Mouse (Mus musculus): Measurements from ENCODE around the gene Gipr. TPM values are rescaled to one million over a fixed set of nuclear protein-coding genes. Genes with fewer than 3 reads are reported as not detected.
A peak's percentile ranks its signal among the peaks of the same experiment; 100 is the strongest.

Gene Gipr
- 0.10 and 0.25 TPM in 2 replicates for polyA plus RNA-seq (2015; fragmentation: Nextera tagmentation; extraction: Ambion mirVana)

DNA sequence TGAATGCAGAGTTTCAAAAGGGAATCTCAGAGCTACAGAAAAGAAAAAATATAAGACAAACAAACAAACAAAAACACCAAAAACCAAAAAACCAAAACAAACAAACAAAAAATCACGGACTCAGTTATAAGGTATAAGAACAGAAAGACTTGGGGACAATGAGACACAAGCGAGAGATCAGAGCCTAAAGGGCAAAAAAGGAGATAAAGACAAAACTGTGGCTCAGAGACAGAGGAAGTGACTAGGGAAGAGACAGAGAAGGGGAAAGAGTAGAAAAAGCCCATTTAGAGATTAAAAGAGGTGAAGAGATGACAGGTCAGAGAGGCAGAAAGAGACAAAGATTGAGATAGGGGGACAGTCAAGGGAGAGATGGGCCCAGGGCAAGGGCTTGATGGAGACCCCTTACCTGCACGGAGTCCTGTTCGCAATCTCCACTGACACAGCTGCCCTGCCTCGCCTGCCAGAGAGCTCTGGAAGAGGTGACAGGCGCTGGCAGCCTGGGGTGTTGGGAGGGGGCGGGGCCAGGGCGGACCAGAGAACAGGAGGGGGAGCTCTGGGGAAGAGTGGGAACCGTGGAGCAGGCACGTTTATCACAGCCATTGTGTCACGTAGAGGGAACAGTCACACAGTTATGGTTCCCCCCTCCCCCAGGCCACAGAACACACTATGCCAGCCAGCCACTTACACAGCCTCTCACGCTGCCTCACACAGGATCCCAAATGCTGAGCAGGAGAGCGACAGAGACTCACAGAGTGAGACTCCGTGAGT, at the start of gene Gipr:
Gene Gipr, minus strand, starts transcription at position 472 of the 768 bp plus-strand sequence.
- no peak for DNase-seq (ENCODE audit: low spot score)

DNA sequence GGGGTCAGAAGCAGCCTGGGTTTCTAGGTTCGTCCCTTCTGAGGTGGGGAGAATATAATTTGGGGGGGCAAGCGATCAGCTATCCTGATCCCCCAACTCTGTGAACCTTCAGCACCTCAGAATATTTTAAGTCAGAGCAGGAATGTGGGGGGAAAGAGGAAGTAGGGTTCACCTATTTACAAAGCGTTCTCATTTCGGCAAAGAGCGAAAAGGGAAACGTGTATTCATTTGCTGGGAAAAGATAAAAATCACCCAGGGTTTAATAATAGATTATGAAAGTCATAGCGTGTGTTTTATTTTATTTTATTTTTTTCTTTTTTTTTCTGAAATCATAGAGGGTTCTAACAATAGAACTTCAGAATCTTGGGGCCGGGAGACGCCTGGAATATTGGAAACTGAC, 49.0 kb upstream of the Gipr start:
- no peak for DNase-seq (ENCODE audit: low spot score)

DNA sequence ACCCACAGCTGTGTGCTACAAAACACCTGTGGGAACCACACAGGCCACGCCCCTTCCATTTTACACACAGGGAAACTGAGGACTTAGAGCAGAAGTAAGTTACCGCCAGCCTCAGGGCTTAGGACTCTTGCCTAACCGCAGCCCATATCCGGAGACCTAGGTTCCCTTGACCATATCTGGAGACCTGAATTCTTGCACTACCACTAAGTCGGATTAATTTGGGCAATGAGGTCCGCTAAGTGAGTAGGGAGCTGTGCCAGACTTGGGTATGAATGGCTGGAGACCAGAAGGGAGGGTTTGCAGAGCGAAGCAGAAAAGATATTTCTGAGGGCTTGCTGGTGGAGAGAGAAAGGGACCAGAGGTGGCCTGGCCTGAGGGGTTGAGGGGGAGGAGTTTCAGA, 48.4 kb upstream of the Gipr start:
- no peak for DNase-seq (ENCODE audit: low spot score)

DNA sequence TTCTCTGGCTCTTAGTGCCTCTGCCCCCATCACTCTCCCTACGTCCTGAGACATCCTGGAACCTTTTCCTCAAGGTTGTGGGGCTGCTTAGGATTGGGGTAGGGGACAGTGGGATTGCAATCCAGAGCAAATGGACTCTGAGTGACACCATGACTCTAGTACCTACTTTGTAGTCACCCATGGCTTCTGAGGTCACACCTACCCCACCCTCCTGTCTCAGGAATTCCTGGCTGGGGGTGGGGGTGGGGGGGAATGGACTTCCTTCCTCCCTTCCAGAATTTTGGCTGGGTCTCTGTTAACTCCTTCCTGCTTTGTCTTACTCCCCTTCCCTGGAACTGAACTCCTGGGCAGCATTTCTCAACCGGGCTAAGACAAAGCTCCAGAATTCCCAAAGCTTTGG, 47.5 kb upstream of the Gipr start:
- no peak for DNase-seq (ENCODE audit: low spot score)

DNA sequence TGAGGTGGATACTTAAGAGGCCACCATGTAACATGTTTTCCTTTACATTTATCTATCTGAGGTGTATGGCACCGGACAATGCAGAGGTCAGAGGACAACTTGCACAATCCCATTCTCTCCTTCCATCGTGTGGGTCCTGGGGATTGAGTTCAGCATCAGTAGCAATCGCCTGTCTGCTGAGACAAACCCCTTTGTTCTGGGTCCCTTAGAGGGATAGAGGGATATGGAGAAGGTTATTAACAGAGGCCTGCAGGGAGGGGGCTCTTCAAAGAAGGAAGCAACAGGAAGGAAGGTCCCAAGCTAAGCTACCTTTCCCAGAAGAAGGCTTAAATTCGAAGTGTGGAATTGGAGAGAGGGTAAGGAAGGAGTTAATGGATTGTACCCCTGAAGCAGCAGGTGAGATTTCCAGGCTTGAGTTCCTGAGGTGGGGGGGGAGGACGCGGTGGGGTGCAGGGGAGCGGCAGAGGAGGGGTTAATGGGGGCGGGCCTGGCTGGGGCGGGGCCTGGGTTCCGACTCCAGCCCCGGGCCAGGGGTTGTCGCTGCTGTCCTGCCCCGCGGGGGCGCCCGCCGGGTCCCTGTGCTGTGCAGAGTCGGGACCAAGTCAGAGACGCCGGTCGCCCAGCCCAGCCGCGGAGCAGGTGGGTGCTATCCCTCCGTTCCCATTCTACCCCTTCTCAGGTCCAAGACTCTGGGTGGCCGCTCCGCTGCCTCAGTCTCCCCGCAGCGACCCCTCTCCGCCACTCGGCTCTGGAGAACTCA, 46.2 kb upstream of the Gipr start, which contains the start of gene Gpr4:
Gene Gpr4, plus strand, starts transcription at position 543 of the 760 bp plus-strand sequence.
- DNase-seq (ENCODE audit: low spot score), result peak; percentile 23

DNA sequence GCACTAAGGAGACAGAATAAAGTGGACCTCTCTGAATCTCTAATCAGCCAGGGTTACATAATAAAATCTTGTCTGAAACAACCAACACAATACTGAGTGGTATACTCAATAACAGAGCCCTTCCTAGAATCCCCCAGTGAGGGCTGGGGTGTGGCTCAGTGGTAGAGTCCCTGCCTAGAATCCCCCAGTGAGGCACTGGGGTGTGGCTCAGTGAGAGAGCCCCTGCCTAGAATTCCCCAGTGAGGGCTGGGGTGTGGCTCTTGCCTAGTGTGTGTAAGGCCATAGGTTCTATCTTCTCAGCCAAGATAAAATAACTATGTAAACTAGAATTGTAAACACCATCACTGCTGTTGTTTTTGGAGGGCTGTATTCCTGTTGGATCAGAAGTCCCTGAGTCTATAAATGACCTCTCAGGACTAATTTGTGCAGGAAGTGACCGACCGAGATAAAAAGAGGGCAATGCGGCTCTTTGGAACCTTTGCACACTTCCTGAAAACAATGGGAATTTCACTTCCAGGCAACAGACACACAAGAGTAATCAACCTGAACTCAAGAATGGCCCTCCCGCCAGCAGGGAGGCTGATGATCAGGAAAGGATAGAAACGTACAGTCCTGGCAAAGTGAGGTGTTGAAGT, 45.2 kb upstream of the Gipr start:
- no peak for DNase-seq (ENCODE audit: low spot score)

DNA sequence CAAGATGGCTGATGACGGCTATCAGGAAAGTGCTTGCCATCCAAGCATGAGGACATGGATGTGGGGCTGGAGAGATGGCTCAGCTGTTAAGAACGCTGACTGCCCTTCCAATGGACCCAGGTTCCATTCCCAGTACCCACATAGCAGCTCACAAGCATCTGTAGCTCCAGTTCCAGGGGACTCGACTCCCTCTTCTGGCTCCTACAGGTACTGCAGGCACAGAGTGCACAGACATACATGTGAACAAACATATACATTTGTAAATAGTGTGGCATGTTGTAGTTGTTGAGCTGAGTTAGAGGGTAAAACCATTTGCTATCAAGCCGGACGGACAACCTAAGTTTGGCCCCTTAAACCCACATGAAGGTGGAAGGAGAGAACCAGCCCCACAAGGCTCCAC, 44.1 kb upstream of the Gipr start:
- DNase-seq (ENCODE audit: low spot score), result no peak

DNA sequence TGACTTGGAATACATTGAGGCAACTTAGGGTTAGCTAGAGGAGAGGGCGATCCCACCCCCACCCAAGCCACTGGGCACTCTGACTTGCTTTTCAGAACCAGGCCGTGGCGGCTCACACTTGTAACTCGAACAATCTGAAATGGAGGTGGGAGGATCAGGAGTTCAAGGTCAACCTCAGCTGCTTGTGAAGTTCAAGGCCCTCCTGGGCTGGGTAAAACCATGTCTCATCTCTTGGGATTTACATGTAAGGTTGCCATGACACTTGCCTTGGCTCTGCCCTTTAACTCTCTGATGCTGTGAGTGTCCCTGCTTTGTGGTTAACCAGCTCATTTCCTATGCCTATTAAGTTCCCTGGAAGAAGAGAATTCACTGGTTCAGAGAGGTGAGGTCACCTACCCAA, 43.6 kb upstream of the Gipr start:
- DNase-seq (ENCODE audit: low spot score), result no peak

DNA sequence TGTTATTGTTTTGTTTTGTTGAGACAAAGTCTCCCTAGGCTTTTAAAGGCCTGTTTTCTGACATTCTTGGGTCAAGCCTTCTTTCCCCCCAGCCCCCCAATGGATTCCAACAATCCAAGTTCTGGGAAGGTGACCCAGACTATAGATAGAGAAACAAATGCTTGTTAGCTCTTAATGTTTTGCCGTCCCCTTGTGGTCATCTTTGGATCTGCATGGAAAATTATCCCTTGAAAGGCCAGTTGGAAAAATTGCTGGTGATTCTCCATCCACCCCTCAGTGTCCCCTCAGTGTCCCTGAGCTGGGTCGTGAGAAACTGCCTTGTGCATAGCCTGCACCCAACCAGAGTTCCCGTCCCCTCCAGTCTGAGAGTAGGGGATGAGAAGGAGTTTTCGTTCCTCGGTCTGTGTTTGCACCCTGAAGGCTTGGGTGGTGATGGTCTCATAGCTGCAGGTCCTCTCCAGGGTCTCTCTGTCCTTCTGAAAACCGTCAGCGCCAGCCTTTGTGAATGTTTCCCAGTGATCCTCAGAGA, 43.1 kb upstream of the Gipr start:
- no peak for DNase-seq (ENCODE audit: low spot score)

DNA sequence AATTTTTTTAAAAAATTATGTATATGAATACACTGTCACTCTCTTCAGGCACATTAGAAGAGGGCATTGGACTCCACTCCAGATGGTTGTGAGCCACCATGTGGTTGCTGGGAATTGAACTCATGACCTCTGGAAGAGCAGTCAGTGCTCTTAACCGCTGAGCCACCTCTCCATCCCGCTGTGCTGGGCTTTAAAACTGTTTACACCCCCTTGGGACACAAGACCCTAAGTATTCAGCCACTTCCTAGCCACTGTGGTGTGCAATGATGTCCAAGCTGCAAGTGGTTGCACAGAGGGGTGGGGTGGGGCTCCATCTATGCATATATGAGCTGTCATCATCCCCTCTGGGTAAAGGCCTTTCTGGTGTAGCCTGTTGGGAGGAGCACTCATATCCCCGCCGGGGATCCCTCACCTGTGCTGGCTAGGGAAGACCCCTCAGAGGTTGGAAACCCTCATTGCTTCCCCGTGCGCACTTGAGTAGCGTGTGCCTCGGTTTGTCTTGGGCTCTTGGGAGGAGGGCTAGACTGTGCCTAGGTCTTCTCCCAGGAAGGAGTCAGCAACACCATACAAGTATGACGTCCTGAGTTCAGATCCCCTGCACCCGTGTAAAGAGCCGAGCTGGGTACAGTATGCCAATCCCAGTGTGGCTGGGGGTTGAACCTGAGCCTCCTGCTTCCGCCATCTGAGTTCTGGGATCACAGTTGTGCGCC, 42.4 kb upstream of the Gipr start:
- no peak for DNase-seq (ENCODE audit: low spot score)

DNA sequence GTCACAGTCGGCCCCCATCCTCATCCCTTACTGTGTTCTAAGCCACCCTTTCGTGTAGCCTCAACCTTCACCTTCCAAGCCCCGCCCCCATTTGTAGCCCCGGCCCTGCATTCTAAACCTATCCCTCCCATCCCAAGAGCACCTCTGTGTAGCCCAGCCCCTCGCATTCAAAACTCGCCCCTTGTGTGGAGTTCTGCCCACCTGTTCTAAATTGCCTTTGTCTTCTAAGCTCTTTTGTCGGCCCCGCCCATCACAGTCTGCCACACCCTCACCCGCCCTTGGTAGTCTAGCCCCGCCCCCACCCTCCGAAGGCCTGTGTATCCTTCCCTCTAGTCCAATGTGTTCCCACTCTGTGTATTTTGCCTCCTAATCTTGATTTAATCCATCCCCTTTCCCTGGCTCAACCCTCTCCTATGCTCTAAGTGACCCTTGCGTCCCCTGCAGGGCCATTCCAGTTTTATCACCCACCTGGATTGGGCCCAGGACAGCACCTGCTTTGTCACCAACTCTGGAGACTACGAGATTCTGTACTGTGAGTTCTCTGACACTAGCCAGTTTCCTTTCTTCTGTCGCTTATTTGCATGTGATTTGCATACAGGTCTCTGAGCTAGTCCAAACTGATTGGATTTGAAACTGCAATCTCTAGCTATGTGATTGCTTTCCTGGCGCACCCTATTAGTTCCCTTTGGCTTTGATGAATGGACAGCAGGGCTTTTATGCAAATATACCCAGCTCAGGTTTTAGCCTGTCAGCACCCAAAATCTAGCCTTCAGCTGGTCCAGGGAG, 36.3 kb upstream of the Gipr start:
- DNase-seq (ENCODE audit: low spot score), result no peak

DNA sequence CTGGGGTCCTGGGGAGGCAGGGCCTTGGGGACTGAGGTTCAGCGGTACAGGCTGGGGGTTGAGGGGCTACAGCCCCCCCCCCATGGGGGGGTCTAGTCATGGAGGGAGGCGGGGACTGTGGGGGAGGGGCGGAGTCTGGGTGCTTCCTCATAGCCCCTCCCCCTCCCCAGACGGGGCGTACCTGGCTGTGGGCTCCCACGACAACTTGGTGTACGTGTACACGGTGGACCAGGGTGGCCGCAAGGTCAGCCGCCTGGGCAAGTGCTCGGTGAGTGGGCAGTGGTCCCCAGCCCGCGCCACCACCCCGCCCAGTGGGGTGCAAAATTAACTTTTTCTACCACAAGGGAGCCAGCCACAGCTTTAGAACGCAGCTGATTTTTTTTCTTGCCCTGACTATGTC, 35.7 kb upstream of the Gipr start:
- no peak for DNase-seq (ENCODE audit: low spot score)

DNA sequence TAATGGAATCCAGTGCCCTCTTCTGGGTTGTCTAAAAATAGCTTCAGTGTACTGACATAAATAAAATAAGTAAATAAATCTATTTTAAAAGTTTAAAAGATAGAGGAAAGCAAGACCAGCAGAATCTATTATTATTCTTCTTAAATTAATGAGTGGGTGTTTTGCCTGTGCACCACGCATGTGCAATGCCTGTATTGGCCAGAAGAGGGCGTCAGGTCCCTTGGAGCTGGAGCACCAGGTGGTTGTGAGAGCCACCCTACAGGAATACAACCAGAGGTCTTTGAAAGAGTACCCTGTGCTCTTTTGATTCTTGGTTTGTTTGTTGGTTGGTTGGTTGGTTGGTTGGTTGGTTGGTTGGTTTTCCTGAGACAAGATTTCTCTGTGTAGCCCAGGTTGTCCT, 32.1 kb upstream of the Gipr start:
- peak; percentile 52 for DNase-seq (ENCODE audit: low spot score)

DNA sequence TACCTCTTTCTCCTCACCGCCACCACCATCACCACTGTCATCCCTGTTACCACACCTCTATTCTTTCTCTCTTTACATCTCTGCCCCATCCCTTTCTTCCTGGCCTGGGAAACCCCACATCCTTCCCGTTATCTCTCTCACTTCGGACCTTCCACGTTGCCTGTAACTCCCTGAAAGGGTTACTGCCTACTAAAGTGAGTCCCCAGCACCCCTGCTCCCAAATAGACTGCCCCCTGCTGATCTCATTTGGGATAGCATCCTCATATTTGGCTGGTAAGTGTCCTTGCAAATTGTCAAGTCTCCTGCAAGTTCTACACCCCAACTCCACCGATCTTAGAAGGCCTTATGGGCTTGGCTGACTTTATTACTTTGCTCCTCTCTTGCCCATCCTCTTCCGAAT, 30.7 kb upstream of the Gipr start:
- peak; percentile 53 for DNase-seq (ENCODE audit: low spot score)

DNA sequence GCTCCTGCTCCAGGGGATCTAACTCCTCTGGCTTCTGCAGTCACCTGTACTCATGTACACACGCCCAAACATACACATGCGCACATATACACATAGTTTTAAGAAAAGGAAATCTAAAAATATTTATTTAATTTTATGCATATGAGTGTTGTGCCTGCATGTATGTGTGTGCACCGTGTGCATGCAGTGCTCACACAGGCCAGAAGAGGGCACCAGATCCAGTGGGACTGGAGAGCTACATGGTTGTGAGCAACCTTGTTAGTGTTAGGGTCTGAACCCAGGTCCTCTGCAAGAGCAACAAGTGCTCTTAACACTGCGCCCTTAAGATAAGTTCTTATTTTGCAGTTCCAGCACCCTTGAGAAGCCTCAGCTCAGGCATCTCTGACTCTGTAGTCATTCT, 28.7 kb upstream of the Gipr start:
- no peak for DNase-seq (ENCODE audit: low spot score)

DNA sequence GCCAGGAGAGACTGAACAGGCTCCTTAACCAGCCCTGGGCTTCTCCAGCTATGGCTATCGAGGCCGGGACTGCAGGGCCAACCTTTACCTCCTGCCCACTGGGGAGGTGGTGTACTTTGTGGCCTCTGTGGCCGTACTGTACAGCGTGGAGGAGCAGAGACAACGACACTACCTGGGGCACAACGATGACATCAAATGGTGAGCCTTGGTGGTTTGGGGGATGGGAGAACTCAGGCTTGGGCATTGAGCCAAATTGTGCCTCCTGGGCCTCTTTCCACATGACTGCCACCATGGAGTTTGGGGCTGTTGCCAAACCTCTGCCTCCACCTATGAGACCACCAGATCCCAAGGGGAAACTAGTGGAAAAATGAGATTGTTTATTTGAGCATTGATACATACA, 18.8 kb upstream of the Gipr start:
- no peak for DNase-seq (ENCODE audit: low spot score)

DNA sequence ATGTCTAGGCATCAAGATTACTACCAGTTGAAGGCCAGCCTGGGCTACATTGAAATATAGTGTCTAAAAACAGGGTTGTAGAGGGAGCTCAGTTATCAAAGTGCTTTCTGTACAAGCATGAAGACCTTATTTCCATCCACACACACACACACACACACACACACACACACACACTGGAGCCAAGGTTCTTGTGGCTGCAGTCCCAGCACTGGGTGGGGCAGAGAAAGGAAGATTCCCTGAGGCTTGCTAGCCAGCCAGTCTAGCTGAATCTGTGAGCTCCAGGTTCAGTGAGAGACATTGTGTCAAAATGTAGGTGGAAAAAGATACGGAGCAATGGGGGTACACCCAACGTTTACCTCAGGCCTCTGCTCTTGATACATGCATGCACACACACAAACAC, 18.3 kb upstream of the Gipr start:
- no peak for DNase-seq (ENCODE audit: low spot score)

DNA sequence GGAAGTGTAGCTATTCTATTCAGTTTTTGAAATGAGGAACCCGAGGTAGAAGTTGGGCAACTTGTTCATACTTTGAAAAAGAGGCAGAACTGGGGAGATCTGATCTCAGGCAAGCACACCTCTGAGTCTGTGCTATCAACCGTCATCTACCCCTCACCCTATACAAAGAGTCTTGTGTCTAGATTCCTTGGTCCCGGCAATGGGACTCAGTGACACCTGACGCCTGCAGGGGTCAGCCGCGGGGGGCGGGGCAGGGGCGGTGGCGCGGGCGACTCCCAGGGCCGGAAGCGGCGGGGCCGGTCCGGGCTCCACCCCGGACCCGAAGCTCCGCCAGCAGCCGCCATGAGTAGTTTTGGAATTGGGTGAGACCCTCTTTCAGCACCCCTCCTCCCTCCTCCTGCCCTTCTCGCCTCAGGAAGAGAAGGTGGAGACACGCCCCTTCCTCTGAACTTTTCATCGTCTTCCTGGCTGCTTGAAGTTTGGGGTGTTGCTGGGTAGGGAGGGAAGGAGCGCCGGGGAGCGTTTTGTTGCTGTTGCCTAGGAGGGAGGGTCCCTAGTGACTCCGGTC, 15.0 kb upstream of the Gipr start:
- DNase-seq (ENCODE audit: low spot score), result peak; percentile 53

DNA sequence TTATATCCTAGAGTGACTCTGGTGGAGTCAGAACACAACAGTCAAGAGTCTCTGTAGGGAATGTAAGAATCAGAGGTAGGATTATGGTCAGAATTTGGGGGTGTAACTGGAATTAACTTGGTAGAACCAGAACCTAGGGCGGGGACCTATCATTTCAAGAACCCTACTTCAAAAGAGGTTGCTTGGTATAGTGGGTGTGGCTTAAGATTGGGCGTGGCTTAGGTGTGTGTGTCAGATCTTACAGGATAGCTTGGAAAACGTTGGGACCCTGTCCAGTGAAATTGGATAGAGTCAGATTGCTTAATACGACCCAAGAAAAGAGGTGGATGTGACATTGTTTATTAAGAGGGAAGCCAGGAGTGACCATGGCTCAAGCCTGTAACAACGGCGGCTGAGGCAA, 14.0 kb upstream of the Gipr start:
- peak; percentile 20 for DNase-seq (ENCODE audit: low spot score)

DNA sequence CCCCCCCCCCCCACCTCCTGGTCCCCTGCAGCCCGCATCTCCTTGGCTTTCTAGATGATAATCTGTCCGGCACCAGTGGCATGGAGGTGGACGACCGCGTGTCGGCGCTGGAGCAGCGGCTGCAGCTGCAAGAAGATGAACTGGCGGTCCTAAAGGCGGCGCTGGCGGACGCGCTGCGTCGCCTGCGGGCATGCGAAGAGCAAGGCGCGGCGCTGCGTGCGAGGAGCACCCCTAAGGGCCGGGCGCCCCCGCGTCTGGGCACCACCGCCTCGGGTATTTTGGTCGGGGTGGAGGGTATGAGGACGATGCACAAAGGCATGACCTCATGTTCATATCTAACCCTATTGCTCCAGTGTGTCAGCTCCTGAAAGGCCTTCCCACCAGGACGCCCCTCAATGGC, 13.2 kb upstream of the Gipr start:
- peak; percentile 58 for DNase-seq (ENCODE audit: low spot score)
